Mouse (Mus musculus) liver, adult 10 weeks (tissue): ENCODE data around the gene Larp1. TPM values are rescaled to one million over a fixed set of nuclear protein-coding genes. Genes with fewer than 3 reads are reported as not detected.

ENCODE experiments used
- polyA plus RNA-seq: library from polyadenylated mRNA; stranded (reverse); fragments of 350-450 nt; fragmentation: Illumina TruSeq; extraction: RNeasy Lipid Tissue Mini Kit (QIAGEN cat#74804); gene quantifications from one replicate; pipeline ENCODE4 v1.2.3, GENCODE M21; 2014; ENCODE audit warnings: low read depth, low replicate concordance

Larp1 gene
- polyA plus RNA-seq: 22.3 TPM

DNA sequence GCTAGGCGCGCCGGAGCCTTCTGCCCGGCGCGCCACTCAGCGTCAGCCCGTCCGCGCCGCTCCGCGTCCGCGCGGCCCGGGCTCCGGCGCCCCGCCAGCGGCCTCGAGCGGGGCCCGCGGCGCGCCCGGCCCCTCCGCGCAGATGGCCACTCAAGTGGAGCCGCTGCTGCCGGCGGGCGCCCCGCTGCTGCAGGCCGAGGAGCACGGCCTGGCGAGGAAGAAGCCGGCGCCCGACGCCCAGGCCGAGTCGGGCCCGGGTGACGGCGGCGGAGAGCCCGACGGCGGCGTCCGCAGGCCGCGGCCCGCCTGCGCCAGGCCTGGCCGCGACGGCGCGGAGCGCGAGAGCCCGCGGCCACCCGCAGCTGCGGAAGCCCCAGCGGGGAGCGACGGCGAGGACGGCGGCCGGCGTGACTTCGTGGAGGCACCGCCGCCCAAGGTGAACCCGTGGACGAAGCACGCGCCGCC lies at the start of gene Larp1:
Gene Larp1, plus strand, starts transcription at position 14 of the 465 bp plus-strand sequence.

DNA sequence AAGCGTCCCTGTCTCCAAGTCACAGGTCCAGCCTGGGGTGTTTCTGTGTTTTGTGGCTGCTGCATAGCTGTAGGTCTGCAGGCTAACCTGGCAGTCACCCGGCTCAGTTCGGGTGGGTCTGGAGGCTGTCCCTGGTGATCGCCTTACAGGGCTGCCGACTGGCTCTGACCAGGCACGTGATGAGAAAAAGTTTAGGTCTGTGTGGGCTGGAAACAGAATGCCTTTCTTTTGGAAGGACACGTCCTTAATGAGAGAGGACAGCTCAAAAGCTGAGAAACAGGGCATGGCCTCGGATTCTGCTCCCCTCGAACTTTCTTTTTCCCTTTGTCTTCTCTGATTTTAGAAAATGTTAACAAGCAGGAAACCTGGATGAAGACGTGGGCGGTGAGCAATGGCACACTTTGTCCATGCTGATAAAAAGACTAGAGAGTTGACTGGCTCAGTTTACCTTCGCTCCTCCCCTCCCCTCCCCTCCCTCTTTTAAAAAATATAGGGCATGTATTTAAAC lies 84.2 kb downstream of the Larp1 start, which contains the start of gene Gm12248:
Gene Gm12248, minus strand, starts transcription at position 114 of the 508 bp plus-strand sequence.

DNA sequence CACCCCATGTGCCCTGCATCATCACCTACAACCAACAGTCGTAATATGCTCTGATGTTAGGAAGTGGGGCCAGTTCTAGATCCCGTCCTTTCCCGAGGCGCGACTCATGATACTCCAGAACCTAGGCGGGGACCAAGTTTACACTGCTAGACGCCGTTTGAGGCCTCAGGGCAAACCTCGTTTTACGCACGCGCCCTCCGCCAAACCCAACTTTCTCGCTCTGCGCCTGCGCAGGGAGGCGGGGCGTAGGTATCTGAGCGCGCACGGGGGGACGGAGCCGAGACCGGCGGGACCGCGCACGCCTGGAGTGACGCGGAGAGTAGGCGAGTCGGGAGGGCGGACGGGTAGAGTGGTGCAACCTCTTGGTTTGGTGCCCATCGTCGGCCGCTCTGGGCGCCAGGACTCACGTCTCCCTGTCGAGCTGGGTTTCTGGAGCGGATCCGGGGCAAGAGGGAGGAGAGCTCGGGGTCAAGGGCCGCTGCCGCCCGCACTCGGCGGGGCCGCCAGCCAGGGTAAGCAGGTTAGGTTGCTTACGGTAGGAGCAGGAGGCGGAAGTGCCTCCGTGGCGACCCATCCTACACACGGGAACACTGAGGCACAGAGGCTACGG lies 94.9 kb downstream of the Larp1 start, which contains the start of gene Cnot8:
Gene Cnot8, plus strand, starts transcription at position 457 of the 610 bp plus-strand sequence.

Other genes starting within 250 kb of the Larp1 start
- 4.0 TPM for gene Sap30l, start 207.4 kb upstream of the Larp1 start, polyA plus RNA-seq
- not detected for gene Hand1, start 176.2 kb upstream of the Larp1 start, polyA plus RNA-seq
- gene Gm12248, start 84.1 kb downstream of the Larp1 start, polyA plus RNA-seq: not detected
- gene Cnot8, start 95.1 kb downstream of the Larp1 start, polyA plus RNA-seq: 26.7 TPM
- gene Gemin5, start 159.5 kb downstream of the Larp1 start, polyA plus RNA-seq: 2.1 TPM
- gene Mrpl22, start 162.6 kb downstream of the Larp1 start, polyA plus RNA-seq: 38.3 TPM
- gene Igtp, start 190.5 kb downstream of the Larp1 start, polyA plus RNA-seq: 40.1 TPM
- 50.2 TPM for gene Irgm2, start 190.6 kb downstream of the Larp1 start, polyA plus RNA-seq